Mouse (Mus musculus) heart, adult 2 months (tissue): Measurements from ENCODE around the gene Bnipl.

Experiments used
- EP300 ChIP-seq: fragments of 200-500 bp; IDR thresholded peaks from 2 replicates; pipeline ENCODE4 v1.6.1; 2011; ENCODE audit warnings: low read depth, low read length, control low read depth; ENCODE audit not compliant: insufficient read depth
- POLR2A ChIP-seq: fragments of 200-500 bp; IDR thresholded peaks from 2 replicates; pipeline ENCODE4 v1.6.1; 2011; ENCODE audit warnings: mild to moderate bottlenecking, low read depth, low read length, control low read depth; ENCODE audit not compliant: insufficient read depth

- TF ChIP-seq EP300: no peak
- TF ChIP-seq POLR2A: no peak
Measured at GRCm38 (mm10) chr3:95292899-95293298, 41.9 kb upstream of the Bnipl start.
